Mouse (Mus musculus) gastrocnemius, postnatal 14 days (tissue): ENCODE results near the gene Olfr1344. TPM values are rescaled to one million over a fixed set of nuclear protein-coding genes. Genes with fewer than 3 reads are reported as not detected.

Experiments
- total RNA-seq, 2 experiments: library from RNA; stranded (reverse); gene quantifications; 2 replicates each; pipeline ENCODE4 v1.2.3; 2021

Olfr1344 gene
- total RNA-seq, 2 experiments from 2014 or later = not detected

Other genes with a start within 250 kb of the Olfr1344 start
- not detected for gene Galp, start 241.6 kb upstream of the Olfr1344 start, total RNA-seq
- gene Zscan5b, start 216.4 kb upstream of the Olfr1344 start, total RNA-seq = not detected
- gene Epp13, start 186.0 kb upstream of the Olfr1344 start, total RNA-seq = not detected
- 1 to 10 TPM; 1.9 to 2.4 TPM for gene Zfp667, start 152.1 kb upstream of the Olfr1344 start, total RNA-seq
- under 1 TPM; 0.39 to 0.51 TPM for gene Zfp583, start 107.4 kb upstream of the Olfr1344 start, total RNA-seq
- under 1 TPM; 0.06 to 0.11 TPM for gene Gm3854, start 94.9 kb upstream of the Olfr1344 start, total RNA-seq
- gene Zfp78, start 75.4 kb upstream of the Olfr1344 start, total RNA-seq = 1 to 10 TPM in 1 of 2 experiments, under 1 TPM in 1; 0.82 to 1.7 TPM
- 1 to 10 TPM; 1.9 to 2.2 TPM for gene Zfp28, start 55.4 kb upstream of the Olfr1344 start, total RNA-seq
- under 1 TPM in 1 of 2 experiments, not detected in 1; 0.33 TPM for gene Smim17, start 40.0 kb upstream of the Olfr1344 start, total RNA-seq
- not detected for gene Gm20715, start 28.4 kb upstream of the Olfr1344 start, total RNA-seq
- gene Olfr1336, start 17.5 kb downstream of the Olfr1344 start, total RNA-seq = not detected
- not detected for gene Olfr1346, start 28.4 kb downstream of the Olfr1344 start, total RNA-seq
- gene Olfr5, start 48.3 kb downstream of the Olfr1344 start, total RNA-seq = not detected
- gene Olfr1347, start 61.1 kb downstream of the Olfr1344 start, total RNA-seq = not detected
- not detected for gene Olfr1348, start 70.1 kb downstream of the Olfr1344 start, total RNA-seq
- not detected for gene Olfr1349, start 84.3 kb downstream of the Olfr1344 start, total RNA-seq
- gene Olfr1350, start 126.2 kb downstream of the Olfr1344 start, total RNA-seq = not detected